Mouse (Mus musculus) embryonic fibroblast, embryonic 13.5 days (primary cell): ENCODE data around the gene Gm4559.

ENCODE experiments used
- CTCF ChIP-seq: IDR thresholded peaks from 2 replicates; pipeline ENCODE4 v1.5.1; 2011; ENCODE audit warnings: mild to moderate bottlenecking, control low read depth, low read length, moderate library complexity, borderline replicate concordance; ENCODE audit not compliant: insufficient read depth
- POLR2A ChIP-seq: IDR thresholded peaks from 2 replicates; pipeline ENCODE4 v1.6.1; 2011; ENCODE audit warnings: low read depth, mild to moderate bottlenecking, control low read depth, low read length, moderate library complexity

DNA sequence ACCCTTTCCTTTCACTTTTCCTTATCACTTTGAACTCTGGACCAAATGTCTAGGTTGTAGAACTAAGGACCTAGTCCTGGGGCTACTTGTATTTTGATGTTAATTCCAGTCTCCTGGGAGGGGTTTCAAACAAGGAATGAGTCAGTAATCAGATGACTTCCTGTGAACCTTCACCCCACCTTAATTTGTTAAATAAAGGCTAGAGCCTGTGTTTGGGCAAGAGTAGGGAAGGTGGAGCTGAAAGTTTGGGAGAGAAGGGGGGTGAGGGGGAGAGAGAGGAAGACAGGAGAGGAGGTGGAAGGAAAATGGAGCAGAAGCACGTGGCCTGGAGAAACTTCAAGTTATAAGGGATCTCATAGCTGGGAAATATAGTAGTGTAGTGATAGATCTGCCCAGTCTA, 42.6 kb downstream of the Gm4559 start:
- TF ChIP-seq POLR2A: no peak
- no peak for TF ChIP-seq CTCF
